Mouse (Mus musculus): Measurements from ENCODE around the gene Ptpn1. TPM values are rescaled to one million over a fixed set of nuclear protein-coding genes. Genes with fewer than 3 reads are reported as not detected.
A peak's percentile ranks its signal among the peaks of the same experiment; 100 is the strongest.

The Ptpn1 gene
- polyA plus RNA-seq (2012; ENCODE audit: insufficient read depth, insufficient read length, missing spikeins) = 84.4 and 94.5 TPM in 2 replicates

DNA sequence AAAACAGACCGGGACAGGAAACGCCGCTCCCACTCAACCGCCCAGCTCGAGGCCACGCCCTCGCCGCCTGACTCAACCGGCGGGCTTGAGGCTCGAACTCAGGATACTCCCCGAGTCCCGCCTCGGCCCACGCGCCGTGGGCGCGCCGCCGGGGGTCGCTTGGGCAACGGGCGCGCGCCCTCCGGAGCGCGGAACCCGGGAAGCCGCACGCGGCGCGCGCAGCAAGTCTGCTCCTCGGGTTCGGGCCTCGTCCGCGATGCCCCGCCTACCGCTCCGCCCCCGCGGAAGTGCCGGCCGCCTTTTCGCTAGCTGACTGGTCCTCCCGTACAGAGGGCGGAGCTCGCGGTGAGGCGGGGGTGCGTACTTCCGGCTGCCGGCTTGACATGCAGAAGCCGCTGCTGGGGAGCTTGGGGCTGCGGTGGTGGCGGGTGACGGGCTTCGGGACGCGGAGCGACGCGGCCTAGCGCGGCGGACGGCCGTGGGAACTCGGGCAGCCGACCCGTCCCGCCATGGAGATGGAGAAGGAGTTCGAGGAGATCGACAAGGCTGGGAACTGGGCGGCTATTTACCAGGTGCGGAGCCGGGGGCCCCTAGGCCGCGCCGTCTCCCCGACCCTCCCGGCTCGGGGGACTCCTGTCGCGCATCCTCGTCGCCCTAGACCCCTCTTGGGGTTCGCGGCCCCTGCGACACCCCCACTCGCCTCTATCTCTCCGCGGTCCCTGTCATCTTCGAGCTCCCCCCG lies at the start of gene Ptpn1:
Gene Ptpn1, plus strand, starts transcription at position 73 of the 742 bp plus-strand sequence.
- TF ChIP-seq POLR2A (IDR thresholded peaks at IDR 0.05; ENCODE audit: borderline replicate concordance, low read depth, low read length) (no peak), CTCF (IDR thresholded peaks at IDR 0.05; ENCODE audit: low read depth, low read length) (no peak)
- H3K4me1 ChIP-seq (ENCODE audit: control insufficient read depth, insufficient read depth, low read length) = peaks cover 40% of the 10 kb centered on the region
- peak within 1 kb of the TSS; percentile 66 for H3K27ac ChIP-seq (ENCODE audit: insufficient read depth, low read depth, low read length)

DNA sequence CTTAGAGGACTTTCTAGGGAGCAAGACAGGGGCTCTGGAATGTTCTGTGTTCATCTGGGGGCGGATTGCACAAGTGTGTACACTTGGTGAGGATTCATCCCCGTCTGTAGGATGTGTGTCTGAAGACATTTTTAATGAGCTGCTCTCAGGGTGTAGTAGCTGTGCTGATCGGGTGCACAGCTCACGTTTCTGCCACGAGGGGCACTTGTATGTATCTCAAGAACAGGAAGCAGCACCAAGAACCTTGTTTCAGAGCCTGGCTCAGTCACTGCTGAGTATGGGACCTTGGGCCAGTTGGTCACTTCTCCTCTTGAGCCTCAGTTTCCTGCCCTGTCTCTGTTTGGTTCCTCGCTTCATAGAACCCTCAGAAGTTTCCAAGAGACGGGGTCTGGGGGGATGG lies 45.4 kb upstream of the Ptpn1 start:
- Histone ChIP-seq H3K4me1 (ENCODE audit: control insufficient read depth, insufficient read depth, low read length) (peaks cover 17% of the 10 kb centered on the region), H3K4me3 (ENCODE audit: insufficient read depth, low read length) (no peak overlapping the region), H3K27ac (ENCODE audit: insufficient read depth, low read depth, low read length) (no peak overlapping the region)
- TF ChIP-seq CTCF (IDR thresholded peaks at IDR 0.05; ENCODE audit: low read depth, low read length) = no peak
- no peak for TF ChIP-seq POLR2A (IDR thresholded peaks at IDR 0.05; ENCODE audit: borderline replicate concordance, low read depth, low read length)

More for the DNA sequence above, at the start of gene Ptpn1:
- H3K4me3 ChIP-seq (ENCODE audit: insufficient read depth, low read length) = peak within 1 kb of the TSS; percentile 85

DNA sequence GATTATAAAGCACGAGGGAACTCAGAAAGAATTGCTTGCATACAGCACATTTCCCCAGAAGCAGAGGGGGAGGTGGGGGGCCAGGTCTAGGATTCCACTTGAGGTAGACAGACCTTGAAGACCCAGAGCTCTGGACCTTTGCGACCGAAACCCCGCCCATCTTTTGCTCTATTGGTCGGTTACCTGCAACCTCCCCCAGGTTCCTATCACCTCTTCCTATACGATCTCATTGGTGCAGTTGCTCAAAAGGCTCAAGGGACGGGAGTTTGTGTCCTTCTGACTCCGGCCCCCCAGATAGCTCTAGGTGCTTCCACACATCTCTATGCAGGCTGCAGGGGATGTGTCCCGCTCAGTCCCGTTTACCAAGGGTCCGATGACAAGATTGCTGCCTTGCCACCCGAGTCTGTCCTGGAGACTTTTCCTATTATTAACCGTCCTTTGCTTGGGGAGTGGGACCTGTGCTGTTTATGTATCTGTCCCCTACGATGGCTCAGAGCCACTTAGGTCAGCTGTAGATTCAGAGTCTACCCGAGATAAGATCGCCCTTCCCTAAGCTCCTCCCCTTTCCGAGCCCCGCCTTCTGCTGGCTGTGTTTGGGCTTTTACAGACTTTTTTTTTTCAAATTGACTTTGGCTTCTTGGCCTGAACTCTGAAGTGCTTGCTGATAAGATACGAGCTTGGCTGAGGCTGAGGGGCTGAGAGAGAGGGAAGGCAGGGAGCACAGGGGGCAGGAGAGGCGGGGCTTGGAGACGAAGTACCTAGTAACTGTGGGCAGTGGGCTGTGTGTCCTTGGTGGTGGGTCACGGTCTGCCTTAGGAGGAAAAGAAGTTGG lies 44.1 kb upstream of the Ptpn1 start:
- H3K4me3 ChIP-seq (ENCODE audit: insufficient read depth, low read length) = no peak overlapping the region
- H3K27ac ChIP-seq (ENCODE audit: insufficient read depth, low read depth, low read length) = no peak overlapping the region
- TF ChIP-seq CTCF (IDR thresholded peaks at IDR 0.05; ENCODE audit: low read depth, low read length) (0 out of 2 replicates have a peak, but pooled peaks have one; percentile 5), POLR2A (IDR thresholded peaks at IDR 0.05; ENCODE audit: borderline replicate concordance, low read depth, low read length) (no peak)
- peaks cover 17% of the 10 kb centered on the region for H3K4me1 ChIP-seq (ENCODE audit: control insufficient read depth, insufficient read depth, low read length)

DNA sequence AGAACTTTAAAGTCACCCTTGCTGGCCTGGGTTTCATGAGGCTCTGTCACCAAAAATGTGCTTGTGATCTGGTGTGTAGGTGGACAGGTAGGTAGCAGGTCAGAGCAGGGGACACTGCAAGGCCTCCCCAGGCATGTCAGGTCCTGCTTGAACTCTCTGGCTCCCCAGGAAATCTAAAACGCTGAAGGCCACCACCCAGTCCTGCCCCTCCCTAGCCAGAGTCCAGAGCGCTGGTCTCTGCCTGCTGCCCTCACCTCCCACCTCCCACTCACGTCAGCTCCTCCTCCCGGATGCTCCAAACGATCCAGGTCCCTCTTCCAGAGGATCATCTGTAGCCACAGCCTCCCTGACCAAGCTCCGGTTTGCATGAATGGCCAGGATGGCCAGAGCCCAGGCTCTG lies 43.0 kb upstream of the Ptpn1 start:
- Histone ChIP-seq H3K4me1 (ENCODE audit: control insufficient read depth, insufficient read depth, low read length) (peaks cover 17% of the 10 kb centered on the region), H3K4me3 (ENCODE audit: insufficient read depth, low read length) (no peak overlapping the region), H3K27ac (ENCODE audit: insufficient read depth, low read depth, low read length) (no peak overlapping the region)
- TF ChIP-seq POLR2A (IDR thresholded peaks at IDR 0.05; ENCODE audit: borderline replicate concordance, low read depth, low read length) (no peak), CTCF (IDR thresholded peaks at IDR 0.05; ENCODE audit: low read depth, low read length) (no peak)

DNA sequence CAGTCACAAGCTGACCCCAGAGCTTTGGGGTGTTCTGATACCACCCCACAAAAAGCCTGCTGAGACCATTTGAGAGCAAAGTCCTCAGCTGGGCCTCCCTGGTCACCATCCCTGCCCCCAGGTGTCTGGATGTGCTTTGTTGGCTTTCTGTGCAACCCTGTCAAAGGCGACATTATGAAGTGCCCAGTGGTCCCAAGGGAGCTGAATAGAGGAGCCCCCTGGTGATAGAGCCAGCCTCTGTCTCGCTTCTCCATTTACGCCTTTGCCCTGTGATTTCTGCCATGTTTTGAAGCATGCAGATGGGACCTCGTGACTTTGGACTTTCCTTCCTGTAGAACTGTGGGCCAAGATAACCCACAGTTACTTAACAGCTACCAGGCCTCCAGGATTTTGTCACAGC lies 42.0 kb upstream of the Ptpn1 start:
- Histone ChIP-seq H3K4me1 (ENCODE audit: control insufficient read depth, insufficient read depth, low read length) (peaks cover 17% of the 10 kb centered on the region), H3K4me3 (ENCODE audit: insufficient read depth, low read length) (no peak overlapping the region), H3K27ac (ENCODE audit: insufficient read depth, low read depth, low read length) (no peak overlapping the region)
- TF ChIP-seq CTCF (IDR thresholded peaks at IDR 0.05; ENCODE audit: low read depth, low read length) (no peak), POLR2A (IDR thresholded peaks at IDR 0.05; ENCODE audit: borderline replicate concordance, low read depth, low read length) (no peak)

DNA sequence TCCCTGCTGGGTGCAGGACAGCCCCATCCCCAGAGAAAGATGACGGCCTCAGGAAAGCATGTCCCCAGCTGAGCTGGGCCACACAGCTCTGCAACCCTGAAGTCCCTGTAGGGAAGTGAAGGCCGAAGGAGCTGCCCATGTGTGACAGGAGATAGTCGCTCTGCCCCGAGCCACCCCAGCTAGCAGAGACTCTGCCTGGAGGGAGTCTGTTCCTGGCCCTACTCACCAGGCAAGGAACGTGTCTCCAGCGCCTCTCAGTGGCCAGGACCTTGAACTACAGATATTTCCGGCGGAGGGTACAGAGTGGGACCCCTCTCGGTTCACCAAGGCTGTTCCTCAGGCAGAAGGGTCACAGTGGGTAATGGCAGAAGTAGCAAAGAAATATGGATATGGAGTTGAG lies 39.9 kb upstream of the Ptpn1 start:
- no peak overlapping the region for H3K4me3 ChIP-seq (ENCODE audit: insufficient read depth, low read length)
- H3K27ac ChIP-seq (ENCODE audit: insufficient read depth, low read depth, low read length) = no peak overlapping the region
- TF ChIP-seq CTCF (IDR thresholded peaks at IDR 0.05; ENCODE audit: low read depth, low read length) = peak; percentile 88
- TF ChIP-seq POLR2A (IDR thresholded peaks at IDR 0.05; ENCODE audit: borderline replicate concordance, low read depth, low read length) = no peak
- peaks cover 2% of the 10 kb centered on the region for H3K4me1 ChIP-seq (ENCODE audit: control insufficient read depth, insufficient read depth, low read length)

DNA sequence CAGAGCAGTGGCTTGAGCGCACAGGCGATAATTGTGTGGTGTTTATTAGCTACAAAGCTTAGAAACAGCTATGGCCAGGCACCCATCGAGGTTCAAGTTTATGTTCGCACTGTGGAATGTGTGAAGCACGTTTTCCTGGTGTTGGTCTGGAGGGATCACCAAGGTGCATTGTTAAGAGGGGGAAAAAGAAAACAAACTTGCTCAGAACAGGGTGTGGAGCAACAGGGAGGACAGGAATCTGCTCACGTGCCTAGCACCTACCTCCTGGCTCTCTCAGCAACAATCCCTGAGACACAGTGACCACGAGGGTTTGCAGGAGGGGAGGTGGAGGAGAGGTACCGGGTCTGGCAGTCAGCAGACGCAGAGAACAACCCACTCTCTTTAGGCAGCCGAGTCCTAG lies 38.2 kb upstream of the Ptpn1 start:
- Histone ChIP-seq H3K27ac (ENCODE audit: insufficient read depth, low read depth, low read length) (no peak overlapping the region), H3K4me1 (ENCODE audit: control insufficient read depth, insufficient read depth, low read length) (no peaks in the 10 kb centered on the region), H3K4me3 (ENCODE audit: insufficient read depth, low read length) (no peak overlapping the region)
- TF ChIP-seq CTCF (IDR thresholded peaks at IDR 0.05; ENCODE audit: low read depth, low read length) (no peak), POLR2A (IDR thresholded peaks at IDR 0.05; ENCODE audit: borderline replicate concordance, low read depth, low read length) (no peak)

DNA sequence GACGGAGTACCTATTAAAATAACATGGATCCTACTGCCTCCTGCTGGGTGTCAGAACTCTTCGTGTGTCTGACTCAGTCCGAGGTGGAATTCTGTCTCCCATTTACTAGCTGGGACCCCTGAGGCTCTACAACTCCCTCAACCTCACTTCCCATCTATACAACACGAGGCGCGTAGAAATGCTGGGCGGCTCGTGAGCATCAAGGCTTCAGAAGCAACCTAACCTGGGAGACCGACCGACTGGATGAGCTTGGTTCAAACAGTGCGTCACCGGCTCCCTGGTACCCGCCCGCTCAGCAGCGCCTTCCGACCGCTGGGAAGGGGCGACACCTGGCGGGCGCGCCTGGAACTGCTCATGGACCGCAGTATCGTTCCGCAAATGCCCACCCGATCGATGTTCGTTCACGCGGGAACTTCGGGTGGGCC lies 36.9 kb upstream of the Ptpn1 start:
- Histone ChIP-seq H3K4me1 (ENCODE audit: control insufficient read depth, insufficient read depth, low read length) (no peaks in the 10 kb centered on the region), H3K4me3 (ENCODE audit: insufficient read depth, low read length) (peak overlapping the region; percentile 37), H3K27ac (ENCODE audit: insufficient read depth, low read depth, low read length) (no peak overlapping the region)
- TF ChIP-seq POLR2A (IDR thresholded peaks at IDR 0.05; ENCODE audit: borderline replicate concordance, low read depth, low read length) (no peak), CTCF (IDR thresholded peaks at IDR 0.05; ENCODE audit: low read depth, low read length) (peak; percentile 64)

DNA sequence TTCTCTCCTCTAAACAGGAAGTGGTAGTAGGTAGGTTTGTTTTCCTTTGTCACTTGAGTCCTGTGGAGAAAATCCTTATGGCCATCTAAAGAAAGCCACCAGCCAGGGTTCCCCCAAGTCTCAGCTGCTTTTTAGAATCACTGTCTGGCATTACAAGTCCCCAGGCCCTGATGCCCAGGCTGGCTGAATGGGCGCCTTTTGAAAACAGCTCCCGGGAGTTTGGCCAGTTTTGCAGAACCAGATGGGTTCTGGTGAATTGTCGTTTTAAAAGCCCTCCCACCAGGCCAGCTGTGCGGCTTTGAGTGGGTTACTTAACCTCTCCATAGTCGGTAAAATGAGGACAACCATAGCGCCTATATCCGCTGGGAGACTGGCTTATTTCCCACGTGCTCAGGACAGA lies 34.0 kb upstream of the Ptpn1 start:
- TF ChIP-seq POLR2A (IDR thresholded peaks at IDR 0.05; ENCODE audit: borderline replicate concordance, low read depth, low read length) (no peak), CTCF (IDR thresholded peaks at IDR 0.05; ENCODE audit: low read depth, low read length) (no peak)
- H3K4me3 ChIP-seq (ENCODE audit: insufficient read depth, low read length) = no peak overlapping the region
- no peak overlapping the region for H3K27ac ChIP-seq (ENCODE audit: insufficient read depth, low read depth, low read length)
- H3K4me1 ChIP-seq (ENCODE audit: control insufficient read depth, insufficient read depth, low read length) = no peaks in the 10 kb centered on the region

DNA sequence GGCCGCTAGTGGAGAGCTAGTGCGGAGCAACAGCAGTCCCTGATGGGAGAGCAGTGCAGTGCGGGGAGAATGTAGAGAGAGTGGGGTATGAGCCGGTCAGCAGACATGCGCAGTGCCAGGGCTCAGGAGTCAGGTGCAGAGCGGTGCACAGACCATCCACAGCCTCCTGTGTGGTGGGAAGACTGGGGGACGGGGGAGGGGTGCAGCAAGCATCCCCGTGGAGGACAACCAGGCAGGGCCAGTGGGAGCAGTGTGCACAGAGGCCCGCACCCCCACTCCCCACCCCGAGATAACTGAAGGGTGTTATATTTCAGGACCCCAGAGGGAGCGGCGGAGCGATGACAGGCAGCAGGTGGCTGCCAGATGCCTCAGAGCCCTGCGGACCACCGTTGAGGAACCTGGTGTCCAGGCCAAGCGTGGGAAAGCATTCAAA lies 31.9 kb upstream of the Ptpn1 start:
- no peak overlapping the region for H3K27ac ChIP-seq (ENCODE audit: insufficient read depth, low read depth, low read length)
- H3K4me1 ChIP-seq (ENCODE audit: control insufficient read depth, insufficient read depth, low read length) = no peaks in the 10 kb centered on the region
- H3K4me3 ChIP-seq (ENCODE audit: insufficient read depth, low read length) = no peak overlapping the region
- TF ChIP-seq POLR2A (IDR thresholded peaks at IDR 0.05; ENCODE audit: borderline replicate concordance, low read depth, low read length) = no peak
- TF ChIP-seq CTCF (IDR thresholded peaks at IDR 0.05; ENCODE audit: low read depth, low read length) = no peak
